Mouse (Mus musculus): ENCODE measurements around the gene Tnrc6a. TPM values are rescaled to one million over a fixed set of nuclear protein-coding genes. Genes with fewer than 3 reads are reported as not detected.

The Tnrc6a gene
- total and polyA plus RNA-seq, 3 experiments, result 15.3 to 34.5 TPM; not detected in 1

GRCm38 (mm10) chr7:123129061-123129460 is 5.4 kb downstream of the Tnrc6a start:
- H3K9ac ChIP-seq (ENCODE audit: control insufficient read depth, low read depth, low read length, poor library complexity, severe bottlenecking), result no peak overlapping the region
- TF ChIP-seq UBTF (IDR thresholded peaks at IDR 0.05; ENCODE audit: borderline replicate concordance, insufficient read depth, low read depth, low read length) (no peak), MAX (IDR thresholded peaks at IDR 0.05; ENCODE audit: low read length) (no peak), BHLHE40 (IDR thresholded peaks at IDR 0.05; ENCODE audit: borderline replicate concordance, low read depth, low read length) (no peak), ETS1 (IDR thresholded peaks at IDR 0.05; ENCODE audit: low read depth, low read length) (peak; percentile 24; the same call in 1 of the 2 replicates), POLR2AphosphoS2 (IDR thresholded peaks at IDR 0.05; ENCODE audit: low read length) (no peak), KAT2A (conservative IDR thresholded peaks at IDR 0.05; ENCODE audit: low read depth, low read length) (no peak), EP300 (IDR thresholded peaks at IDR 0.05; ENCODE audit: low read depth in 1 of 2, low read length in 2 of 2) (no peak), RCOR1 (IDR thresholded peaks at IDR 0.05; ENCODE audit: low read depth, low read length) (no peak), NELFE (IDR thresholded peaks at IDR 0.05; ENCODE audit: low read depth, low read length) (no peak)
- peaks cover 2 to 19% of the 10 kb centered on the region in 2 experiments; a peak in 3 of 4 replicates for H3K4me1 ChIP-seq (ENCODE audit: control insufficient read depth in 1 of 2, insufficient read depth in 2 of 2, low read length in 2 of 2)
- H3K27ac ChIP-seq (ENCODE audit: control insufficient read depth, low read depth, low read length), result no peak overlapping the region
- H3K79me2 ChIP-seq (ENCODE audit: control insufficient read depth, insufficient read depth, low read length, poor library complexity), result peaks cover 58% of the 10 kb centered on the region
- peak; percentile 46 for DNase-seq (ENCODE audit: low read depth, low spot score)
- no peak overlapping the region for H3K4me3 ChIP-seq (ENCODE audit: control insufficient read depth in 1 of 2, insufficient read depth in 1 of 2, low read depth in 2 of 2, low read length in 2 of 2)
- H3K27me3 ChIP-seq (ENCODE audit: control insufficient read depth in 1 of 2, insufficient read depth in 2 of 2, low read length in 2 of 2), result no peaks in the 10 kb centered on the region
- no peaks in the 10 kb centered on the region for H3K9me3 ChIP-seq (replicated peaks; ENCODE audit: insufficient read depth, low read length)
- H3K36me3 ChIP-seq (ENCODE audit: control insufficient read depth in 1 of 2, insufficient read depth in 2 of 2, low read length in 2 of 2), result peaks cover 13 to 46% of the 10 kb centered on the region in 2 experiments

GRCm38 (mm10) chr7:123130198-123130597 is 6.5 kb downstream of the Tnrc6a start:
- H3K9ac ChIP-seq (ENCODE audit: control insufficient read depth, low read depth, low read length, poor library complexity, severe bottlenecking), result no peak overlapping the region
- no peak overlapping the region for H3K27ac ChIP-seq (ENCODE audit: control insufficient read depth, low read depth, low read length)
- no peak for DNase-seq (ENCODE audit: low read depth, low spot score)
- TF ChIP-seq SIN3A (IDR thresholded peaks at IDR 0.05; ENCODE audit: low read length) (no peak), KAT2A (conservative IDR thresholded peaks at IDR 0.05; ENCODE audit: low read depth, low read length) (no peak), USF2 (IDR thresholded peaks at IDR 0.05; ENCODE audit: borderline replicate concordance in 1 of 2, insufficient read depth in 1 of 2, low read depth in 1 of 2, low read length in 2 of 2) (no peak), TBP (IDR thresholded peaks at IDR 0.05; ENCODE audit: low read depth, low read length) (no peak), USF1 (IDR thresholded peaks at IDR 0.05; ENCODE audit: low read depth, low read length) (no peak), TCF12 (IDR thresholded peaks at IDR 0.05; ENCODE audit: low read depth, low read length) (no peak), NRF1 (IDR thresholded peaks at IDR 0.05; ENCODE audit: insufficient read depth, low read depth, low read length, poor library complexity, severe bottlenecking) (no peak)
- peaks cover 57% of the 10 kb centered on the region for H3K79me2 ChIP-seq (ENCODE audit: control insufficient read depth, insufficient read depth, low read length, poor library complexity)
- no peaks in the 10 kb centered on the region for H3K9me3 ChIP-seq (replicated peaks; ENCODE audit: insufficient read depth, low read length)
- H3K4me3 ChIP-seq (ENCODE audit: control insufficient read depth in 1 of 2, insufficient read depth in 1 of 2, low read depth in 2 of 2, low read length in 2 of 2), result no peak overlapping the region
- peaks cover 15 to 51% of the 10 kb centered on the region in 2 experiments for H3K36me3 ChIP-seq (ENCODE audit: control insufficient read depth in 1 of 2, insufficient read depth in 2 of 2, low read length in 2 of 2)
- peaks cover 5 to 24% of the 10 kb centered on the region in 2 experiments for H3K4me1 ChIP-seq (ENCODE audit: control insufficient read depth in 1 of 2, insufficient read depth in 2 of 2, low read length in 2 of 2)
- H3K27me3 ChIP-seq (ENCODE audit: control insufficient read depth in 1 of 2, insufficient read depth in 2 of 2, low read length in 2 of 2), result no peaks in the 10 kb centered on the region

All from MEL (cell line).